Mouse (Mus musculus): ENCODE results near the gene Trappc6a.
"Not testable (repeated sequence)": the region's sequence is repeated elsewhere in the genome, so short reads cannot be mapped to it uniquely, and the experiment has no call there.

Gene Trappc6a

GRCm38 (mm10) chr7:19491731-19492130 lies 16.5 kb upstream of the Trappc6a start:
- peak; percentile 84 to 91 for DNase-seq

GRCm38 (mm10) chr7:19494751-19495474 lies 13.3 kb upstream of the Trappc6a start:
- peak; percentile 40 to 81 for DNase-seq

GRCm38 (mm10) chr7:19495521-19496213 lies 12.5 kb upstream of the Trappc6a start:
- peak; percentile 87 to 91 for DNase-seq

- DNase-seq = no peak
These were observed 12.0 kb upstream of the Trappc6a start for GRCm38 (mm10) chr7:19496214-19496555.

- DNase-seq = peak; percentile 57 to 65
These were observed 9.9 kb upstream of the Trappc6a start for GRCm38 (mm10) chr7:19498326-19498725.

- peak in 1 of 2 experiments; percentile 41 for DNase-seq
These were observed 7.5 kb upstream of the Trappc6a start for GRCm38 (mm10) chr7:19500420-19501363.

- no peak for DNase-seq
These were observed 6.5 kb upstream of the Trappc6a start for GRCm38 (mm10) chr7:19501658-19502057.

- peak; percentile 53 to 66 for DNase-seq
These were observed 4.6 kb upstream of the Trappc6a start for GRCm38 (mm10) chr7:19503481-19504068.

GRCm38 (mm10) chr7:19506326-19506725 lies 1.9 kb upstream of the Trappc6a start:
- DNase-seq = no peak

GRCm38 (mm10) chr7:19506969-19507611 lies 1.1 kb upstream of the Trappc6a start:
- peak; percentile 68 for DNase-seq

- DNase-seq = no peak
These were observed 598 bp upstream of the Trappc6a start for GRCm38 (mm10) chr7:19507612-19507981.

- no peak for DNase-seq
These were observed 851 bp downstream of the Trappc6a start for GRCm38 (mm10) chr7:19508924-19509568.

GRCm38 (mm10) chr7:19509786-19510185 lies 1.6 kb downstream of the Trappc6a start:
- no peak for DNase-seq

GRCm38 (mm10) chr7:19511934-19512333 lies 3.7 kb downstream of the Trappc6a start:
- DNase-seq = not testable (repeated sequence)

- DNase-seq = no peak
These were observed 4.2 kb downstream of the Trappc6a start for GRCm38 (mm10) chr7:19512353-19512752.

GRCm38 (mm10) chr7:19517652-19518365 lies 9.6 kb downstream of the Trappc6a start, which contains the start of gene Nkpd1:
Gene Nkpd1 (plus strand): TSS chr7:19517838.
- peak in 1 of 2 experiments; percentile 62 for DNase-seq

- DNase-seq = no peak
These were observed 11.8 kb downstream of the Trappc6a start for GRCm38 (mm10) chr7:19520032-19520431.

GRCm38 (mm10) chr7:19523017-19523756 lies 15.0 kb downstream of the Trappc6a start:
- DNase-seq = no peak

GRCm38 (mm10) chr7:19523757-19524419 lies 15.7 kb downstream of the Trappc6a start:
- peak in 1 of 2 experiments; percentile 55 for DNase-seq
